Mouse (Mus musculus): ENCODE results near the gene Capns1.

GRCm38 (mm10) chr7:30176474-30176873 lies 22.1 kb downstream of the Capns1 start:
- TF ChIP-seq MAFK (IDR thresholded peaks at IDR 0.05; ENCODE audit: insufficient read depth, low read depth, low read length): no peak
- TF ChIP-seq ZNF384 (IDR thresholded peaks at IDR 0.05; ENCODE audit: low read depth, low read length): no peak
- TF ChIP-seq CHD2 (IDR thresholded peaks at IDR 0.05; ENCODE audit: low read depth, low read length): no peak
- no peak for TF ChIP-seq ZC3H11A (IDR thresholded peaks at IDR 0.05; ENCODE audit: borderline replicate concordance, low read depth, low read length)
- no peak for TF ChIP-seq HCFC1 (IDR thresholded peaks at IDR 0.05; ENCODE audit: borderline replicate concordance, insufficient read depth, low read length)

Data from ES-E14 (cell line).